Mouse (Mus musculus) limb, embryonic 13.5 days (tissue): ENCODE data around the gene Zfp512. TPM values are rescaled to one million over a fixed set of nuclear protein-coding genes. Genes with fewer than 3 reads are reported as not detected.
"Not testable (repeated sequence)": the region's sequence is repeated elsewhere in the genome, so short reads cannot be mapped to it uniquely, and the experiment has no call there.

Source experiments
- ATAC-seq: fragments of 200-750 bp; cut with Nextera tagmentation; 2 replicates; pipeline ENCODE4 v1.8.0; 2017; ENCODE audit warnings: low read depth, moderate number of reproducible peaks, moderate TSS enrichment; ENCODE audit not compliant: low FRiP score
- H3K27ac ChIP-seq: fragments of 300-500 bp; sonication (generic); 2 replicates; pipeline ENCODE4 v1.5.1; 2015; ENCODE audit warnings: inconsistent platforms, mild to moderate bottlenecking, moderate library complexity
- H3K27me3 ChIP-seq: fragments of 300-500 bp; sonication (generic); 2 replicates; pipeline ENCODE4 v1.6.1; 2015; ENCODE audit warnings: mild to moderate bottlenecking, inconsistent platforms
- H3K36me3 ChIP-seq: fragments of 300-500 bp; sonication (generic); 2 replicates; pipeline ENCODE4 v1.6.1; 2015; ENCODE audit warnings: inconsistent platforms, mild to moderate bottlenecking, moderate library complexity
- H3K4me1 ChIP-seq: fragments of 300-500 bp; sonication (generic); 2 replicates; pipeline ENCODE4 v1.6.1; 2015; ENCODE audit warnings: inconsistent platforms
- H3K4me2 ChIP-seq: fragments of 300-500 bp; sonication (generic); replicated peaks from 2 replicates; pipeline ENCODE4 v1.6.1; 2015; ENCODE audit warnings: inconsistent platforms, mild to moderate bottlenecking, moderate library complexity
- H3K4me3 ChIP-seq: fragments of 300-500 bp; sonication (generic); 2 replicates; pipeline ENCODE4 v1.5.1; 2015; ENCODE audit warnings: moderate library complexity, mild to moderate bottlenecking, inconsistent platforms
- H3K9ac ChIP-seq: fragments of 300-500 bp; sonication (generic); 2 replicates; pipeline ENCODE4 v1.6.1; 2015; ENCODE audit warnings: mild to moderate bottlenecking, inconsistent platforms
- H3K9me3 ChIP-seq: fragments of 300-500 bp; sonication (generic); 2 replicates; pipeline ENCODE4 v1.6.1; 2016; ENCODE audit warnings: inconsistent platforms
- WGBS: fragments of 180-500 bp; shearing (Covaris S2); methylation state at CpG from one replicate; pipeline ENCODE4 v1.1.7; 2015; 5-methylcytosine and 5-hydroxymethylcytosine counted together
- polyA plus RNA-seq: library from polyadenylated mRNA; unstranded; fragments of >200 nt; fragmentation: Nextera tagmentation; extraction: Ambion mirVana; gene quantifications from 2 replicates; pipeline ENCODE4 v1.2.1, GENCODE M21; 2015

Gene Zfp512
- 65.0 and 70.5 TPM in 2 replicates for polyA plus RNA-seq

- Histone ChIP-seq H3K27me3 (no peaks in the 10 kb centered on the region), H3K9me3 (no peaks in the 10 kb centered on the region), H3K27ac (no peak within 1 kb of the TSS), H3K36me3 (no peaks in the 10 kb centered on the region; the same call in 1 of the 2 replicates), H3K9ac (peak within 1 kb of the TSS; percentile 77), H3K4me1 (peaks cover 13% of the 10 kb centered on the region), H3K4me2 (peak within 1 kb of the TSS; percentile 77), H3K4me3 (peak within 1 kb of the TSS; percentile 53)
- 5% methylated on average over 23 of the region's 23 CpGs for WGBS
- ATAC-seq = peak; percentile 98
These were observed at the start of gene Zfp512 for GRCm38 (mm10) chr5:31451878-31452561. Zfp512 (plus strand) TSS chr5:31452431.

DNA sequence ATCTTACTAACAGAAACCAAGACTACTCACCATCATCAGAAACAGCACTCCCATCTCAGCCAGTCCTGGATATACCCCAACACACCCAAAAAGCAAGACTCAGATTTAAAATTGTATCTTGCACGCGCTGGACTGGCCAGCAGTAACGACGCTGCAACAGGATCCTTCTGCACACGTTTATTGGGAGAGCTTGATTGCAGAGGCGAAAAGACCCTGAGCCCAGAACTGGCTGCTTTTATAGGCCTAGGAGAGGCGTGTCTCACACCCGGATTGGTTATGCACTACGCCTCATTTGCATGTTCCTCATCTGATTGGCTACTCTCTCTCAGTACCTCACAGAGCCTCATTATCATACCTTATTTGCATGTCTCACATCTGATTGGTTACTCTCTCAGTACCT, 17.5 kb upstream of the Zfp512 start:
- not testable (repeated sequence) for H3K4me1 ChIP-seq, H3K9me3 ChIP-seq, H3K27ac ChIP-seq, H3K36me3 ChIP-seq, ATAC-seq, H3K4me3 ChIP-seq, H3K9ac ChIP-seq, H3K27me3 ChIP-seq, H3K4me2 ChIP-seq
- 91% methylated on average over 9 of the region's 9 CpGs for WGBS

DNA sequence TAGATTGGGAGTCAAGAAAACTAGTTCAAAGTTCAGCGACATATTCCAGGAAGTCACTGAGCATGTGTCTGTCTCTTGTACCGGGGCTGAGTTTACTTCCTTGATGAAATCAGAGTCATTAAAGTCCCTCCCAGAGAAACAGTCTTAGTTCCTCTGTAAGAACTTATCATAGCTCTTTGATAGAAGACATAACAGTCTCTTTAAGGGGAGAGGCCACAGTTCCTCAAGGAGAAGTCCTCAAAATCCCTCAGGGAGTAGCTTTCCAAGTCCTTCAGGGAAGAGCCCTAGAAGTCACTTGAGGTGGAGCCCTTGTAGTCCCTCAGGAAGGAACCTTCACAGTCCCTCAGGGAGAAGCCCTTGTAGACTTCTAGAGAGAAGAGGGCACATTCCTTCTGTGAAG, 895 bp upstream of the Zfp512 start:
- WGBS = 88% methylated on average over 2 of the region's 2 CpGs
- H3K36me3 ChIP-seq = no peaks in the 10 kb centered on the region; the same call in 1 of the 2 replicates
- no peak overlapping the region for H3K27ac ChIP-seq
- no peaks in the 10 kb centered on the region for H3K9me3 ChIP-seq
- H3K4me2 ChIP-seq = peak overlapping the region; percentile 77; the same call in 1 of the 2 replicates
- peaks cover 13% of the 10 kb centered on the region for H3K4me1 ChIP-seq
- no peak overlapping the region for H3K4me3 ChIP-seq
- no peak for ATAC-seq
- no peak overlapping the region for H3K9ac ChIP-seq
- H3K27me3 ChIP-seq = no peaks in the 10 kb centered on the region

DNA sequence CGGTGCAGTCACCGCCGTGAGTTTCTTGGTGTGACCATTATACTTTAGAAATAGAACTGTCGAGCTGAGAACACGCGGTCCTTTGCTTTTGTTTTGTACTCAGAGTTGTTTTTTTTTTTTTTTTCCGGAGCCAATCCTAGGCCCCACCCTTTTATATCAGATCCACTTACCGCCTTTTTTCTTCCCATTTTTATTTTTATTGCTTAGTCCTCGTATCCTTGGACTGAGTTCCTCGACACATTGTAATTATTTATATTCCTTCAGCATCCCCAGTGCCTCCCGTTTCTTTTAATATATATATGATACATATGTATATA, 289 bp downstream of the Zfp512 start:
- Histone ChIP-seq H3K4me3 (peak overlapping the region; percentile 53), H3K4me2 (peak overlapping the region; percentile 77), H3K27me3 (no peaks in the 10 kb centered on the region), H3K36me3 (no peaks in the 10 kb centered on the region; the same call in 1 of the 2 replicates), H3K27ac (no peak overlapping the region), H3K4me1 (peaks cover 13% of the 10 kb centered on the region), H3K9ac (peak overlapping the region; percentile 77), H3K9me3 (no peaks in the 10 kb centered on the region)
- under 1% methylated on average over 11 of the region's 11 CpGs for WGBS
- ATAC-seq = no peak; the same call in none of the 2 replicates

- WGBS = 12% methylated on average over 7 of the region's 7 CpGs
These were observed 717 bp downstream of the Zfp512 start for GRCm38 (mm10) chr5:31452886-31453410.

GRCm38 (mm10) chr5:31467798-31468197, 15.6 kb downstream of the Zfp512 start:
- no peak for ATAC-seq
- WGBS = 98% methylated on average over 3 of the region's 3 CpGs
- peaks cover 72% of the 10 kb centered on the region for H3K36me3 ChIP-seq

More at GRCm38 (mm10) chr5:31452886-31453410, 717 bp downstream of the Zfp512 start:
- no peak overlapping the region for H3K27ac ChIP-seq
- H3K9me3 ChIP-seq = no peaks in the 10 kb centered on the region
- peak overlapping the region; percentile 77 for H3K9ac ChIP-seq
- H3K4me1 ChIP-seq = peaks cover 13% of the 10 kb centered on the region
- H3K4me2 ChIP-seq = peak overlapping the region; percentile 77
- peak overlapping the region; percentile 53 for H3K4me3 ChIP-seq
- H3K27me3 ChIP-seq = no peaks in the 10 kb centered on the region
- no peak for ATAC-seq
- no peaks in the 10 kb centered on the region; the same call in 1 of the 2 replicates for H3K36me3 ChIP-seq

GRCm38 (mm10) chr5:31469711-31470110, 17.5 kb downstream of the Zfp512 start:
- Histone ChIP-seq H3K36me3 (peaks cover 91% of the 10 kb centered on the region), H3K9me3 (no peaks in the 10 kb centered on the region), H3K4me1 (no peaks in the 10 kb centered on the region), H3K4me2 (no peak overlapping the region), H3K9ac (no peak overlapping the region), H3K27me3 (no peaks in the 10 kb centered on the region), H3K27ac (no peak overlapping the region), H3K4me3 (no peak overlapping the region)
- no peak for ATAC-seq
- whole genome bisulfite sequencing = 91% methylated on average over 6 of the region's 6 CpGs

More at GRCm38 (mm10) chr5:31467798-31468197, 15.6 kb downstream of the Zfp512 start:
- Histone ChIP-seq H3K4me2 (no peak overlapping the region), H3K4me1 (no peaks in the 10 kb centered on the region), H3K4me3 (no peak overlapping the region), H3K27me3 (no peaks in the 10 kb centered on the region), H3K9me3 (no peaks in the 10 kb centered on the region), H3K9ac (no peak overlapping the region), H3K27ac (no peak overlapping the region)

DNA sequence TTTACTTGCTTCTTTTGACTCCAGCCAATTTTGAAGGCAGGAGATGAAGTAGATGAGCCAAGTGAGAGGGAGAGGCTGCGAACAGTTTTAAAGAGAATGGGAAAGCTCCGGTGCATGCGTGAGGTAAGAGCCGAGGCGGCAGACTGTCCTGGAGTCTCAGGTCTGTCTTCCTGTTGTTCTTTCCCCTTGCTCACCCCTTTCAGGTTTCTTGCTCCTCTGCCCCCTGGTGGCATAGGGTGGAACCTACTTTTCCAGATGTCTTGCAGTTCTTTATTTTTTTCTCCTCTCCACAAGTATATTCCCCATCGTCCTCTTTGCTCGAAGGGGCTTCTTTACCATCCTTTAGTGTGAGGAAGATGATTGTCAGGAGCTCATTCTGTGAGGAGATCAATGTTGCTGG, 18.1 kb downstream of the Zfp512 start:
- H3K4me3 ChIP-seq = no peak overlapping the region
- no peak overlapping the region for H3K9ac ChIP-seq
- H3K4me1 ChIP-seq = no peaks in the 10 kb centered on the region
- H3K36me3 ChIP-seq = peaks cover 93% of the 10 kb centered on the region
- no peak for ATAC-seq
- no peak overlapping the region for H3K4me2 ChIP-seq
- 74% methylated on average over 7 of the region's 7 CpGs for WGBS
- no peaks in the 10 kb centered on the region for H3K27me3 ChIP-seq
- no peaks in the 10 kb centered on the region for H3K9me3 ChIP-seq
- H3K27ac ChIP-seq = no peak overlapping the region

GRCm38 (mm10) chr5:31480536-31480935, 28.3 kb downstream of the Zfp512 start:
- WGBS = 88% methylated on average over 4 of the region's 4 CpGs
- Histone ChIP-seq H3K27ac (no peak overlapping the region), H3K4me2 (no peak overlapping the region), H3K9ac (no peak overlapping the region), H3K9me3 (no peaks in the 10 kb centered on the region), H3K27me3 (no peaks in the 10 kb centered on the region), H3K36me3 (peaks cover 88% of the 10 kb centered on the region), H3K4me1 (no peaks in the 10 kb centered on the region), H3K4me3 (no peak overlapping the region)
- no peak for ATAC-seq

DNA sequence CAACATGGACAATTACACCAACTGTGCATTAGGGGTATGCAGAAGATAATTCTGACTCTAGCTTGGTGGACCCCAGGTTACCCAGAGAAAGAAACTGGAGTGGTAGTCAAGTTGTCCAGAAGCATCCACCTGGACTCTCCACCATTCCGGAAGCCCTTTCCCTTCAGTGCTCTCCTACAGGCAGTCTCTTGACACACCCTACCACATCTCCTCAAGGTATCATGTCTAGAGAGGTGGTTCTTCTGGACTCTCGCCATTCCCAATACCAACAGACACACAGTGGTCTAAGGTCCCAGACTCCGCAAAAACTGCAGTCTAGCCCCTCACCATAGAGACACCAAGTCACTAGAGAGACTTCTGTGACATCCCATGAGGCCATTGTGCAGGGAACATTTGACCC, 33.2 kb downstream of the Zfp512 start, which contains the start of gene 4930548H24Rik:
TSS of gene 4930548H24Rik (plus strand) at position 301 of the 400 bp plus-strand sequence.
- no peak for ATAC-seq
- WGBS = 94% methylated on average over 3 of the region's 3 CpGs
- no peaks in the 10 kb centered on the region for H3K9me3 ChIP-seq
- no peak within 1 kb of the TSS for H3K9ac ChIP-seq
- H3K27me3 ChIP-seq = no peaks in the 10 kb centered on the region
- H3K4me2 ChIP-seq = no peak within 1 kb of the TSS
- H3K27ac ChIP-seq = no peak within 1 kb of the TSS
- H3K4me1 ChIP-seq = no peaks in the 10 kb centered on the region
- peaks cover 39% of the 10 kb centered on the region for H3K36me3 ChIP-seq
- H3K4me3 ChIP-seq = no peak within 1 kb of the TSS

DNA sequence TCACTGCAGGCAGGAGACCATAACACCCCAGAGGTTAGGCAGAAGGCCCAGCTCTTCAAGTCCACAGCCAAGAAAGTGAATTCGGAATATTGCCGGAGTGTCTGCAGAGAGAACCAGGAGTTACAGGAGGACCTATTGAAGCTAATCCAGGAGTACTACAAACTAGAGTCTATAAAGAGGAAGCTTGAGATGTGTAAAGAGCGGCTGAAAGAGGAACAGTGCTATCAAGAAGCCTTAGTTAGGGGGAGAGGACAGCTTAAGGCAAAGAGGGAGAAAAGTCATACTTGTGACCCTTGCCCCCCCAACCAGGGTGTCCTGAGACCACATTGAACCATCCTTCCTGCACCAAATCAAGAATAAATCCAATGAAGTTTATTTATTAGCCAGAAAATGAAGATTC, 35.7 kb downstream of the Zfp512 start:
- Histone ChIP-seq H3K27me3 (no peaks in the 10 kb centered on the region), H3K4me1 (no peaks in the 10 kb centered on the region), H3K4me3 (no peak overlapping the region), H3K36me3 (peaks cover 17% of the 10 kb centered on the region), H3K27ac (no peak overlapping the region), H3K9me3 (no peaks in the 10 kb centered on the region), H3K9ac (no peak overlapping the region), H3K4me2 (no peak overlapping the region)
- no peak for ATAC-seq
- WGBS = 95% methylated on average over 3 of the region's 3 CpGs

- no peak for ATAC-seq
- WGBS = 62% methylated on average over 7 of the region's 7 CpGs
- no peak overlapping the region for H3K9ac ChIP-seq
- no peak overlapping the region for H3K27ac ChIP-seq
- H3K4me3 ChIP-seq = no peak overlapping the region
- H3K9me3 ChIP-seq = no peaks in the 10 kb centered on the region
- H3K27me3 ChIP-seq = no peaks in the 10 kb centered on the region
- H3K4me2 ChIP-seq = no peak overlapping the region
- H3K36me3 ChIP-seq = peaks cover 8% of the 10 kb centered on the region
- no peaks in the 10 kb centered on the region for H3K4me1 ChIP-seq
These were observed 37.0 kb downstream of the Zfp512 start for GRCm38 (mm10) chr5:31489116-31489769.
